Mouse (Mus musculus) ovary, postnatal 36 days (tissue): Measurements from ENCODE around the gene Dhx38.

Experiments used
- DNase-seq: peaks from one replicate; pipeline ENCODE4 v3.0.0; 2022; ENCODE audit warnings: low spot score, mixed read lengths

Dhx38 gene

DNA sequence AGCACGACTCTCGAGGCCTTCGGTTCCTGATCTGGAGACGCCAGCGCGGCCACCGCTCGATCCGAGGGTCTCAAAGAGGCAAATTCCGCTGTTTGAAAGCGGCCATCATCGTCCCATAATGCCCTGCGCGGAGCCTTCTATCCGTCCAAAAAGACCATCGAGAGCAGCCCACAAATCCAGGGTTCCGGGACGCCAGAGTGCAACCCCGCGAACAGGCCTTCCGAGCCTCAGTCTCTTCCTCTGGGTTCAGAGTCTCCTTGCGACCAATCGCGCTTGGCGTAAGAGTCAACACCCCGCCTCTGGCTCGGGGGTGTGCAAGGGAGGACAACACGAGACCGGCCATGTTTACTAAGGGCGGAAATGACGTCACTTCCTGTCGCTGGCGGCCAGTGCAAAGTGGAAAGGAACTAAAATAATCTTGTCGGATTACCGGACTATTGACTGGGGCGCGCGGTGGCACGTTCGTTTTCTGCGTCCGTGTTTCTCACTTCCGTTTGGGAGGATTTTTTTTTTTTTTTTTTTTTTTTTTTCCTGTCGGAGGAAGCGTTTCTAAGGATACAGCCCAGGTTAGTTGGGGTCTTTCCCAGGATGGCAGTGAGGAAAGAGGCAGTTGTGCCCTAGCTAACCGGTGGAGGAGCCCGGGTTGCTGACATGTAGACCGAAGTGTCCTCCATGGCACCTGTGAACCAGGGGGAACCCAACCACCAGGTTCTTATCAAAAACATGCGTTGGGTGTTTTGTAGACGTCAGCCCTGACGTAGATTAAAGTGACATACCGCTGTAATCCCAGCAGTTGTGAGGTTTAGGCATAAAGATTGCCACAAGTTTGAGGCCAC is at the start of gene Dhx38, which contains the start of gene Txnl4b:
Gene Dhx38, minus strand, starts transcription at position 364 of the 836 bp plus-strand sequence.
Gene Txnl4b, plus strand, starts transcription at position 395 of the 836 bp plus-strand sequence.
- DNase-seq, result peak; percentile 95

DNA sequence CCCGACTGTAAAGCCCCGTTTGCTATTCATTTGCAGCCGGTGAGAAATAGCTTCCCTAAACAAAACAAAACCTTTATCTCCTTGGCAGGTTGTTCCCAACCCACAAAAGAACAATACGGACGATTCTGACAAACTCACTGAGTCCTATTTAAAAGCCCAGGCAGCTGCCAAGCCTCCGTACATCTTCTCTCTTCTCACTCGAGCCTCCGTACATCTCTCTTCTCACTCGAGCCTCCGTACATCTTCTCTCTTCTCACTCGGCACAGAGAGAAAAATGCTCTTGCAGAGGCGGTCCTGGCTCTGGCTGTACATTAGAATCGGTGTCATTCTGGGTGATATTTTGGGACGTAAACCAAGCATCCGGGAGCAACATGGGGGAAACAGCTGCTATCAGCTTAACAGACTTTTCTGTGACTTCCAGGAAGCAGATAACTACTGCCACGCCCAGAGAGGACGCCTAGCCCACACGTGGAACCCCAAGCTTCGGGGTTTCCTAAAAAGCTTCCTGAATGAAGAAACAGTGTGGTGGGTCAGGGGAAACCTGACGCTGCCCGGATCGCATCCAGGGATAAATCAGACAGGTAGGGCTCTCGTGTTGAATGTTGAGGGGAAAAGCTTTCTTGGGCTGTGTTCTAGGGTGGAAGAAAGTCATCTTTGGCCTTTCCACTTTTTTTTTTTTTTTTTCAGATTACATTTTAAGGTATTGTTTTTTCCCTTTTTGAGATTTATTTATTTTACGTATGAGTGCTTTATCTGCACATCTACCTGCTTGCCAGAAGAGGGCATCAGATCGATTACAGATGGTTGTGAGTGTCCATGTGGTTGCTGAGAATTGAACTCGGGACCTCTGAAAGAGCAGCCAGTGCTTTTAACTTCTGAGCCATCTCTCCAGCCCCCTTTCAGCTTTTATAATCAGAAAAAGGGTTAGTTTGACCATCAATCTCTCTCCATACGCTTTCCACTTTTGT is 48.9 kb upstream of the Dhx38 start, which contains the start of gene Pkd1l3:
Gene Pkd1l3, plus strand, starts transcription at position 275 of the 968 bp plus-strand sequence.
- DNase-seq, result no peak

GRCm38 (mm10) chr8:109609153-109609502 is 43.5 kb upstream of the Dhx38 start:
- DNase-seq, result no peak

- peak; percentile 94 for DNase-seq
Observed at GRCm38 (mm10) chr8:109608271-109609152, 42.9 kb upstream of the Dhx38 start, which contains the start of gene Dhodh. Gene Dhodh (minus strand): TSS chr8:109608673.

DNA sequence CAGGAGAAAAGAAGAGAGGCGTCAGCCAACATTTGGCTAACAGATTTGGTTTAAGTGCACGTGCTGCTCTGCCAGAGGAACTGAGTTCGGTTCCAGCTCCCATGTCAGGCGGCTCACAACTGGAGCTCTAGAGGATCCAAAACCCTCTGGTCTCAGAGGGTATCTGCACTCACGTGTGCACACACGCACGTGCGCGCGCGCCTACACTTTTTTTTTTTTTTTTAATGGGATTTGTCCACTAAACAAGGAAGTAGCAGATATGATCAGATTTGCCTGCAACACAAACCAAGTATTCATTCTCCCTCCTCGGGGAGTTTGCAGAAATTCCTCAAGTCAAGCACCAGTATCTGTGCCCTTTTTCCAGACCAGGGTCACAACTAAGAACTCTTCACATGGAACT is 42.0 kb upstream of the Dhx38 start:
- no peak for DNase-seq

- DNase-seq, result no peak
Observed at GRCm38 (mm10) chr8:109606725-109607124, 41.1 kb upstream of the Dhx38 start.

DNA sequence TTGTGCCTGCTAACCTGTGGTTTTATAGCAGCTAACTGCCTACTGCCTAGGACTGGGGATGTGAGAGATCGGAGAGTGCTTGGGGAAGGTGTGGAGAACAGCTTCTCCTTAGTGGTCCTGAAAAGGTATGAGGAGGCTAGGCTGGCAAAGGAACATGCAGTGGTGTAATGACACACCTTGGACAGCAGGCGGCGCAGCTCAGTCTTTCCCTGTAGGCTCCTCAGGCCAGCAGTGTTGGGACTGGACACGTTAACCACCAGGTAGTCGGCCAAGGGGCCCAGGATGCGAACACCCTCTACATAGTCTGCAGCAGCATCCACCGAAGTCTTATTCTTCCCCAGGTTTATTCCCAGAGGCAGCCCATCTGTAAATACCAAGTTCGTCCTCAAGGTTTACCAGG is 30.2 kb upstream of the Dhx38 start:
- DNase-seq, result peak; percentile 48

DNA sequence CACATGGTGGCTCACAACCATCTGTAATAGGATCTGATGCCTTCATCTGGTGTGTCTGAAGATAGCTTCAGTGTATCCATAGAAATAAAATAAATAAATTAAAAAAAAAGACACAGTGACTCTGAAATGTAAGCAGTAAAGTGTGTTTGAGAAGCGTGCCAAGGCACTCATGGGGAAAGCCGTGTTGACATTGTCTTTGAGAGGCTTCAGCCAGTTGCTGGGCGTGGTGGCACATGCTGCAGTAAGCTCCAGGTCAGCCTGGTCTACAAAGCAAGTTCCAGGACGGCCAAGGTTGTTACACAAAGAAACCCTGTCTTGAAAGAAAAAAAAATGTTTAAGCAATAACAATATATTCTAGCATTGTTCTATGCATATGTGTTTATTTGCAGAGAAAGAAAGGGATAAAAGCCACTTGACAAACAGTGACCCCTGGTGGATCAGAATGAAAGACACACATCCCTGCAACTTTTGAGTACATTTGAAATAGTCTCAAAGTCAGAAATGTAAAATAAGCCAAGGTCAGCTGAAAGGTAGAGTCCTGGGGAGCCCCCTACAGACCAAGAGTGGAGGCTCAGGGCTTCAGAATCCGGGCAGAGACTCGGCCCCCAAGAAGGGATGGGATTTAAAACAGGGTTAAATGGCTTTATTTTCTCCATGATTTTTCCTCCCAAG is 27.6 kb upstream of the Dhx38 start:
- no peak for DNase-seq

DNA sequence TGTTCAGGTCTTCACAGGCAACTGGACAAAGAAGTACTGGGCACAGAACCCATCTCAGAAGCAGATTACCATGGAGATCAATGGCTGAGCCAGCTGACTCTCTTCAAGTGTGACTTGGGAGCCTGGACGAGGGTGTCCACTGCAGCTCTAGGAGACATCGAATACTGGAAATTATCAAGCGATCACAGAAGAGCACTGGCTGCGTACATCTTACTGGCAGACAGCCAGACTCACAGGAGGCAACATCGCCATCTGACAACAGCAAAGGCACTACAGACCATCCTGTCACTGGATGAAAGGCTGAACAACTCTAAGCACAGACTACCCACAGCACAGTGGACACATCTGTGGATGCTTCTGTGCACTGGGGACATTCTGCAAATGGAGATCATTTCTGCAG is 26.5 kb upstream of the Dhx38 start:
- no peak for DNase-seq

- no peak for DNase-seq
Observed at GRCm38 (mm10) chr8:109591367-109591766, 25.7 kb upstream of the Dhx38 start.

DNA sequence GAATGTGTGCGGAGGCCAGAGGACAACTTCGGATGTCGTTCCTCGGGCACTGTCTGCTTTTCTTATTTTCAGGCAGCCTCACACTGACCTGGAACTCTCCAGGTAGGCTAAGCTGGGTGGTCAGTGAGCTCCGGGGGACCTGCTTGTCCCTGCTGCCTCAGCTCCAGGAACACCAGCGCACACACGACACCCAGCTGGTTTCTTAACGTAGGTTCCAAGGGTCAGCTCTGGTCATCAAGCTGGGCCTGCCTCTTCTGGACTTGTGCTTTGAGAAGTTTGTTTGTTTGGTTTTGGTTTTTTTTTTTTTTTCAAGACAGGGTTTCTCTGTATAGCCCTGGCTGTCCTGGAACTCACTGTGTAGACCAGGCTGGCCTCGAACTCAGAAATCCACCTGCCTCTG is 25.2 kb upstream of the Dhx38 start:
- DNase-seq, result no peak

DNA sequence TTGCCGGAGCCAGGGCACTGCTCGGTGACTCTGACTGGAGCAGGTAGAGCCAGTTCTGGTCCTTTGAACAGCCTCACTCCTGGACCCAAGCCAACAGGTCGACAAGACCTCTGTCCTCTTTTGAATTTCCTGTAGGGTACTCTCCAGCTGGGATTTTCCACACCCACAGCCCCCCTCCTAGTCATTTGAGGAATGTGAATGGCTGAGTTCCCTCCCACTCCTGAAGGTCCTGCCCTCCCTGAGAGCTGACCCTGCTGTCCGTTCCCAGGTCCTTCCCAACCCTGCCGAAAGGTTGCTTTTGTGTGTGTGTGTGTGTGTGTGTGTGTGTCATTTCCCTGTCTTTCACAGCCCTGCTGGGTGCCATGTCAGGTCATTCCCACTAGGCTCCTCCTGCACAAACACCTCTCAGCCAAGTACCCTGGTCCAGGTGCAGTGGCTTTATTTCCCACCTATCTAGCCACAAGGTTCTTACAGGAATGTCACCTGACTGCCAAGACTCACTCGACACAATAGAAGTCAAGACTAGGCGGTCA is 21.4 kb upstream of the Dhx38 start:
- DNase-seq, result peak; percentile 51

GRCm38 (mm10) chr8:109585652-109586051 is 20.0 kb upstream of the Dhx38 start:
- no peak for DNase-seq

DNA sequence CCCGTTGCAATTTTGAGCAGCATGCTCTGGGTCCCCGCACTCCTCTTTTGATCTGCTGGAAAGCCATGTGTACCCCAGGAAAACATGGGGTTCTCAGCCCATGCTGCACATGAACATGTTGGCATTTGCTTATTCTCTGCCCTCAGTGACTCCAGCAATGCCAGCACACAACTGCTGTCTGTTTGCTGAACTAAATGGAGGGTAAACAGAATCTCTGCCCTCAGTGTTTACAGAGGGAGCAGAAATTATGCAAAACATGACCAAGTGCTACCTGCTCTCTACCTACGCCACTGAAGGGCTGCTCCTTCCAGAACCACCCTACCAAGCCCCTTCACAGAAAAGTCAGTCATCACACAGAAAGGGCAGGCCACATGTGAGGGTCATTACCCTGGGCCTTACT is 19.2 kb upstream of the Dhx38 start:
- DNase-seq, result no peak

GRCm38 (mm10) chr8:109584293-109584692 is 18.6 kb upstream of the Dhx38 start:
- DNase-seq, result no peak

DNA sequence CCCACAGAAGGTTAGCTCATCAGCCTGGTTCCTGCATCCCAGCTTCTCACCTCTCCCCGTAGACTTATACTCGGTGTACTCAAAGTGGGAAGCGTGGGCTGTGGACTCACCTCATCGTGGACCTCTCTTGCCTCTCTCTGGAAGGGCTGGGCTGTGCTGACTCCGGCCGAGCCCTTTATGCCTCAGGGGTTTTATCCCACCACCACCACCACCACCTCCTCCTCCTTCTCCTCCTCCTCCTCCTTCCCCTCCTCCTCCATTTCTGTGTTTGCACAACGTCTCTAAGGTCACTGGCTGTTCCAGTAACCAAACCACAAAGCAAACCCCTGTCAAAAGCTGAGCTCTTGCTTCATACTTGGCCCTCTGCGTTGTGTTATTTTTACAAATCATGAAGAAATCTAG is 13.2 kb upstream of the Dhx38 start, which contains the start of gene Hp:
Gene Hp, minus strand, starts transcription at position 273 of the 402 bp plus-strand sequence.
- no peak for DNase-seq

DNA sequence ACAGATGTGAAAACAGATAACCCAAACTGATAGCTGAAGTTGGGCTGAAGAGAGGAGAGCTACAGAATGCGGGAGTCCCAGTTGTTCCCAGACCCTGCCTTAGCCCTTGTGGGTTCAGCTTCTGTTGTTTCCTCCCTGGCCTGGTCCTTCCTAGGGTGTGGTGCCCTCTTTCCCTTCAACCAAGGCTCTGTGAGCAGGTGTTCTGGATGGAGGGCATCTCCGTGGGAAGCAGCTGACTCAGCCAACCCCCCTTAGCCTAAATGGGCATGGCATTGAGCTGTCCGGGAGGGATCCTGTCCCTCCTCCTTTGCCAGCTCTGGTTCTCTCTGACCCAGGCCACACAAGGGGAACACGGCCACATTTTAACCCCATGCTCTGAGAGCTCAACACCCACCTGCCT is 10.7 kb upstream of the Dhx38 start:
- DNase-seq, result no peak

GRCm38 (mm10) chr8:109571139-109571538 is 5.5 kb upstream of the Dhx38 start:
- DNase-seq, result no peak

DNA sequence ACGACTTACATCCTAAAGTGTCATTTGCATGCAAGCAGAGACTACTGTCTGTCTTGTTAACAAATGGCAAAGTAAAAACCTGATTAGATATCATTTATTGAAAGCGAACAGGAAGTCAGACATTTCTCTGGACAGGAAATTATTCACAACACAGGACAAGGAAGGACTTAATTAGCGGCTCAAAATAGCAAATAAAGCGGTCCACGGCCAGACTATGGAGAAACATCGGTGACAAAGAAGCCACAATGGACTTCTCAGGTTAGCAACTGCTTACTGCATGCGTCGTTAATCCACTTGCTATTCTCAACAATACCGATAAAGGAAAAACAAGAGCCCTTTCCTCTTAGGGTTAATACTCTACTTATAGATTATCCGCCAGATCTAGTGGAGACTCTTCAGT is 895 bp downstream of the Dhx38 start:
- DNase-seq, result no peak

- no peak for DNase-seq
Observed at GRCm38 (mm10) chr8:109563881-109564280, 1.8 kb downstream of the Dhx38 start.

GRCm38 (mm10) chr8:109551663-109552062 is 14.0 kb downstream of the Dhx38 start:
- no peak for DNase-seq
